Mouse (Mus musculus) neutrophil, adult 65 days (primary cell): ENCODE results near the gene Gm21731. TPM values are rescaled to one million over a fixed set of nuclear protein-coding genes. Genes with fewer than 3 reads are reported as not detected.

Experiments
- total RNA-seq: library from RNA; stranded (reverse); gene quantifications from 2 replicates; pipeline ENCODE4 v1.2.4, GENCODE M21; 2023

Gm21731 gene
- not detected in 2 replicates for total RNA-seq

DNA sequence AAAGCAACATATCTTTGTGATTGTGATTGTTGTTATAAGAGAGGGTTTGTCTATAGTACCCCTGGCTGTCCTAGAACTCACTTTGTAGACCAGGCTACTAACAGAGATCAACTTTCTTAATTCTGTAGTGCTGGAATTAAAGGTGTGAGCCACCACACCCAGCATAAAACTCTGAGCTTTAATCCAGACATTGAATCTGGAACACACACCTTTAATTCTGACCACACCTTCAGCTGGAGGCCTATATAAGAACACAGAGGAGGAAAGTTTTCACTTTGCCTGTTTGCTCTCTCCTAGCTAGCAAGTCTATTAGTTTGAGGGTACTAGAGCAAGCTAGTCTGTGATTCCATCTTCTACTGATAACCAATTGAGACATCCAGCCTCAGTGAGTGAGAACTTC lies at the start of gene Gm21731:
Gm21731 (plus strand) TSS at position 301 of the 400 bp plus-strand sequence.

GRCm38 (mm10) chr13:120215847-120216246 lies 23.1 kb upstream of the Gm21731 start, which contains the start of gene Gm21762:
Gene Gm21762 (minus strand): TSS chr13:120215947.

GRCm38 (mm10) chr13:120262870-120263269 lies 24.0 kb downstream of the Gm21731 start, which contains the start of gene AF067061:
Gene AF067061 (plus strand): TSS chr13:120263114.

Other genes starting within 250 kb of the Gm21731 start
- 5.9 and 9.5 TPM in 2 replicates for gene Gm36079, start 212.1 kb upstream of the Gm21731 start, total RNA-seq
- gene Gm21188, start 186.9 kb upstream of the Gm21731 start, total RNA-seq = 48.4 and 53.6 TPM in 2 replicates
- gene Gm20767, start 98.9 kb upstream of the Gm21731 start, total RNA-seq = not detected in 2 replicates
- not detected in 2 replicates for gene Gm21818, start 66.7 kb upstream of the Gm21731 start, total RNA-seq
- not detected in 2 replicates for gene Gm21762, start 23.2 kb upstream of the Gm21731 start, total RNA-seq
- gene AF067061, start 24.0 kb downstream of the Gm21731 start, total RNA-seq = not detected in 2 replicates
- gene BC147527, start 61.3 kb downstream of the Gm21731 start, total RNA-seq = 0.57 and 1.7 TPM in 2 replicates
- not detected in 2 replicates for gene Tcstv3, start 77.8 kb downstream of the Gm21731 start, total RNA-seq